Mouse (Mus musculus): Measurements from ENCODE around the gene Esrrg. TPM values are rescaled to one million over a fixed set of nuclear protein-coding genes. Genes with fewer than 3 reads are reported as not detected.

Gene Esrrg
- total and polyA plus RNA-seq, 3 experiments: 0.05 TPM; not detected in 2

- TF ChIP-seq TAL1 (conservative IDR thresholded peaks at IDR 0.05; ENCODE audit: low read depth, low read length): no peak
- TF ChIP-seq GATA2 (IDR thresholded peaks at IDR 0.05; ENCODE audit: borderline replicate concordance, low read depth, low read length): no peak
- TF ChIP-seq GATA1 (IDR thresholded peaks at IDR 0.05; ENCODE audit: borderline replicate concordance, low read length): no peak
- TF ChIP-seq POLR2AphosphoS5 (IDR thresholded peaks at IDR 0.05; ENCODE audit: insufficient replicate concordance, low read depth, low read length): no peak
- TF ChIP-seq CTCF (IDR thresholded peaks at IDR 0.05; ENCODE audit: low read depth, low read length): no peak
- Histone ChIP-seq H3K36me3 (replicated peaks) (no peaks in the 10 kb centered on the region), H3K9me3 (replicated peaks) (peaks cover 56% of the 10 kb centered on the region), H3K4me3 (ENCODE audit: low read depth, low read length) (no peak overlapping the region), H3K4me1 (ENCODE audit: insufficient read depth, low read depth, low read length) (no peaks in the 10 kb centered on the region), H3K27me3 (ENCODE audit: insufficient read depth, low read length) (no peaks in the 10 kb centered on the region)
- DNase-seq (ENCODE audit: low spot score) (no peak), ATAC-seq (ENCODE audit: extremely low read depth, insufficient number of reproducible peaks, low FRiP score, poor library complexity, severe bottlenecking) (no peak)
Observed at GRCm38 (mm10) chr1:187691846-187692525, 83.4 kb downstream of the Esrrg start.

- H3K9me3 ChIP-seq (replicated peaks): peaks cover 52% of the 10 kb centered on the region
- H3K27me3 ChIP-seq (ENCODE audit: insufficient read depth, low read length): no peaks in the 10 kb centered on the region
- DNase-seq (ENCODE audit: low spot score): no peak
- no peak for ATAC-seq (ENCODE audit: extremely low read depth, insufficient number of reproducible peaks, low FRiP score, poor library complexity, severe bottlenecking)
- H3K4me3 ChIP-seq (ENCODE audit: low read depth, low read length): no peak overlapping the region
- no peaks in the 10 kb centered on the region for H3K4me1 ChIP-seq (ENCODE audit: insufficient read depth, low read depth, low read length)
- H3K36me3 ChIP-seq (replicated peaks): no peaks in the 10 kb centered on the region
- TF ChIP-seq CTCF (IDR thresholded peaks at IDR 0.05; ENCODE audit: low read depth, low read length) (no peak), GATA2 (IDR thresholded peaks at IDR 0.05; ENCODE audit: borderline replicate concordance, low read depth, low read length) (no peak), TAL1 (conservative IDR thresholded peaks at IDR 0.05; ENCODE audit: low read depth, low read length) (no peak), GATA1 (IDR thresholded peaks at IDR 0.05; ENCODE audit: borderline replicate concordance, low read length) (no peak), POLR2AphosphoS5 (IDR thresholded peaks at IDR 0.05; ENCODE audit: insufficient replicate concordance, low read depth, low read length) (no peak)
Observed at GRCm38 (mm10) chr1:187694865-187695264, 86.3 kb downstream of the Esrrg start.

- Histone ChIP-seq H3K4me1 (ENCODE audit: insufficient read depth, low read depth, low read length) (no peaks in the 10 kb centered on the region), H3K36me3 (replicated peaks) (no peaks in the 10 kb centered on the region), H3K27me3 (ENCODE audit: insufficient read depth, low read length) (no peaks in the 10 kb centered on the region), H3K4me3 (ENCODE audit: low read depth, low read length) (no peak overlapping the region), H3K9me3 (replicated peaks) (peaks cover 61% of the 10 kb centered on the region)
- TF ChIP-seq GATA2 (IDR thresholded peaks at IDR 0.05; ENCODE audit: borderline replicate concordance, low read depth, low read length): no peak
- no peak for TF ChIP-seq CTCF (IDR thresholded peaks at IDR 0.05; ENCODE audit: low read depth, low read length)
- TF ChIP-seq POLR2AphosphoS5 (IDR thresholded peaks at IDR 0.05; ENCODE audit: insufficient replicate concordance, low read depth, low read length): no peak
- TF ChIP-seq TAL1 (conservative IDR thresholded peaks at IDR 0.05; ENCODE audit: low read depth, low read length): no peak
- no peak for TF ChIP-seq GATA1 (IDR thresholded peaks at IDR 0.05; ENCODE audit: borderline replicate concordance, low read length)
- DNase-seq (ENCODE audit: low spot score): no peak
- no peak for ATAC-seq (ENCODE audit: extremely low read depth, insufficient number of reproducible peaks, low FRiP score, poor library complexity, severe bottlenecking)
Observed at GRCm38 (mm10) chr1:187698201-187698600, 89.6 kb downstream of the Esrrg start.

- TF ChIP-seq GATA1 (IDR thresholded peaks at IDR 0.05; ENCODE audit: borderline replicate concordance, low read length): no peak
- no peak for TF ChIP-seq TAL1 (conservative IDR thresholded peaks at IDR 0.05; ENCODE audit: low read depth, low read length)
- TF ChIP-seq CTCF (IDR thresholded peaks at IDR 0.05; ENCODE audit: low read depth, low read length): no peak
- no peak for TF ChIP-seq POLR2AphosphoS5 (IDR thresholded peaks at IDR 0.05; ENCODE audit: insufficient replicate concordance, low read depth, low read length)
- no peak for TF ChIP-seq GATA2 (IDR thresholded peaks at IDR 0.05; ENCODE audit: borderline replicate concordance, low read depth, low read length)
- no peaks in the 10 kb centered on the region for H3K4me1 ChIP-seq (ENCODE audit: insufficient read depth, low read depth, low read length)
- peaks cover 51% of the 10 kb centered on the region for H3K9me3 ChIP-seq (replicated peaks)
- H3K27me3 ChIP-seq (ENCODE audit: insufficient read depth, low read length): no peaks in the 10 kb centered on the region
- H3K36me3 ChIP-seq (replicated peaks): no peaks in the 10 kb centered on the region
- DNase-seq (ENCODE audit: low spot score) (no peak), ATAC-seq (ENCODE audit: extremely low read depth, insufficient number of reproducible peaks, low FRiP score, poor library complexity, severe bottlenecking) (no peak)
- H3K4me3 ChIP-seq (ENCODE audit: low read depth, low read length): no peak overlapping the region
Observed at GRCm38 (mm10) chr1:187700963-187701362, 92.4 kb downstream of the Esrrg start.

- Histone ChIP-seq H3K9me3 (replicated peaks) (peaks cover 31% of the 10 kb centered on the region), H3K27me3 (ENCODE audit: insufficient read depth, low read length) (no peaks in the 10 kb centered on the region), H3K4me1 (ENCODE audit: insufficient read depth, low read depth, low read length) (no peaks in the 10 kb centered on the region), H3K4me3 (ENCODE audit: low read depth, low read length) (no peak overlapping the region), H3K36me3 (replicated peaks) (no peaks in the 10 kb centered on the region)
- no peak for DNase-seq (ENCODE audit: low spot score)
- no peak for TF ChIP-seq GATA2 (IDR thresholded peaks at IDR 0.05; ENCODE audit: borderline replicate concordance, low read depth, low read length)
- no peak for TF ChIP-seq GATA1 (IDR thresholded peaks at IDR 0.05; ENCODE audit: borderline replicate concordance, low read length)
- no peak for TF ChIP-seq POLR2AphosphoS5 (IDR thresholded peaks at IDR 0.05; ENCODE audit: insufficient replicate concordance, low read depth, low read length)
- no peak for TF ChIP-seq TAL1 (conservative IDR thresholded peaks at IDR 0.05; ENCODE audit: low read depth, low read length)
- no peak for TF ChIP-seq CTCF (IDR thresholded peaks at IDR 0.05; ENCODE audit: low read depth, low read length)
- ATAC-seq (ENCODE audit: extremely low read depth, insufficient number of reproducible peaks, low FRiP score, poor library complexity, severe bottlenecking): no peak
Observed at GRCm38 (mm10) chr1:187704921-187705320, 96.3 kb downstream of the Esrrg start.

GRCm38 (mm10) chr1:187705348-187705747 is 96.8 kb downstream of the Esrrg start:
- H3K36me3 ChIP-seq (replicated peaks): no peaks in the 10 kb centered on the region
- no peak for TF ChIP-seq CTCF (IDR thresholded peaks at IDR 0.05; ENCODE audit: low read depth, low read length)
- TF ChIP-seq POLR2AphosphoS5 (IDR thresholded peaks at IDR 0.05; ENCODE audit: insufficient replicate concordance, low read depth, low read length): no peak
- no peak for TF ChIP-seq TAL1 (conservative IDR thresholded peaks at IDR 0.05; ENCODE audit: low read depth, low read length)
- no peak for TF ChIP-seq GATA1 (IDR thresholded peaks at IDR 0.05; ENCODE audit: borderline replicate concordance, low read length)
- no peak for TF ChIP-seq GATA2 (IDR thresholded peaks at IDR 0.05; ENCODE audit: borderline replicate concordance, low read depth, low read length)
- H3K4me1 ChIP-seq (ENCODE audit: insufficient read depth, low read depth, low read length): no peaks in the 10 kb centered on the region
- peaks cover 31% of the 10 kb centered on the region for H3K9me3 ChIP-seq (replicated peaks)
- H3K27me3 ChIP-seq (ENCODE audit: insufficient read depth, low read length): no peaks in the 10 kb centered on the region
- H3K4me3 ChIP-seq (ENCODE audit: low read depth, low read length): no peak overlapping the region
- DNase-seq (ENCODE audit: low spot score) (no peak), ATAC-seq (ENCODE audit: extremely low read depth, insufficient number of reproducible peaks, low FRiP score, poor library complexity, severe bottlenecking) (no peak)
